Mouse (Mus musculus) liver, postnatal 0 days (tissue): ENCODE data around the gene Clcf1.

Source experiments
- CTCF ChIP-seq: sonication (generic); IDR thresholded peaks from 2 replicates; pipeline ENCODE4 v1.5.1; 2016; ENCODE audit warnings: antibody characterized with exemption, low read depth
- EP300 ChIP-seq: IDR thresholded peaks from 2 replicates; pipeline ENCODE4 v1.6.1; 2016; ENCODE audit warnings: antibody characterized with exemption, low read depth, mild to moderate bottlenecking

DNA sequence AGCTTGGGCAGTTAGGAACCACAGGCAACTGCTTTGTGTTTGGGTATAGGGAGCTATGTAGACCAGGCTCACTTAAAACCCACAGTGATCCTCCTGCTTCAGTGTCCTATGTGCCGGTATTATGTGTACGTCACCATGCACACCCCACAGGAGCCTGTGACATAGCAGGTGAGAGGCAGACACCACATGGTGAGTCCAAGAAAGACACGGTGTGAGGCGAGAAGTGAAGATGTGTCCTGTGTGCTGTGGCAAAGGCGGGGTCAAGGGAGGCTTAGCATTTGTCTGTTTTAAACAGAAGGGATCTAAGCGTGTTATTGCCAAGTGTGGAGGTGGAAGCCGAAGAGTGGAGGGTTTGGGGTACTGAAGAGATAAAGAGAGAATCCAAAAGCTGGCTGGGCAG, 12.7 kb downstream of the Clcf1 start:
- no peak for TF ChIP-seq CTCF
- TF ChIP-seq EP300, result no peak
